Mouse (Mus musculus): Measurements from ENCODE around the gene Ank3. TPM values are rescaled to one million over a fixed set of nuclear protein-coding genes. Genes with fewer than 3 reads are reported as not detected.

The Ank3 gene
- polyA plus RNA-seq, 1 experiment from 2014 or later = 24.7 TPM

- peak overlapping the region; percentile 20 for H3K4me2 ChIP-seq (ENCODE audit: low read length)
- DNase-seq (ENCODE audit: low spot score) (no peak), ATAC-seq (replicated peaks; ENCODE audit: low FRiP score, low TSS enrichment, low read depth) (peak; percentile 38; the same call in 1 of the 2 replicates)
- H3K4me3 ChIP-seq (ENCODE audit: low read depth, low read length) = no peak overlapping the region
- H3K27ac ChIP-seq (ENCODE audit: low read depth) = no peak overlapping the region
- peaks cover 11% of the 10 kb centered on the region for H3K4me1 ChIP-seq (replicated peaks; ENCODE audit: control insufficient read depth, insufficient read depth, low read length)
- no peaks in the 10 kb centered on the region for H3K27me3 ChIP-seq (replicated peaks; ENCODE audit: control insufficient read depth, insufficient read depth, low read length)
- H3K9ac ChIP-seq (ENCODE audit: low read length) = no peak overlapping the region
- no peaks in the 10 kb centered on the region for H3K9me3 ChIP-seq (ENCODE audit: control insufficient read depth, low read length)
- WGBS = 19% methylated on average over 7 of the region's 7 CpGs
- H3K36me3 ChIP-seq (ENCODE audit: control insufficient read depth, insufficient read depth, low read length) = no peaks in the 10 kb centered on the region
These were observed 386.7 kb downstream of the Ank3 start for GRCm38 (mm10) chr10:69785235-69785634.

- H3K27me3 ChIP-seq (replicated peaks; ENCODE audit: control insufficient read depth, insufficient read depth, low read length) = no peaks in the 10 kb centered on the region
- H3K4me2 ChIP-seq (ENCODE audit: low read length) = peak overlapping the region; percentile 20
- no peaks in the 10 kb centered on the region for H3K9me3 ChIP-seq (ENCODE audit: control insufficient read depth, low read length)
- DNase-seq (ENCODE audit: low spot score) (no peak), ATAC-seq (replicated peaks; ENCODE audit: low FRiP score, low TSS enrichment, low read depth) (no peak)
- H3K36me3 ChIP-seq (ENCODE audit: control insufficient read depth, insufficient read depth, low read length) = no peaks in the 10 kb centered on the region
- WGBS = 47% methylated on average over 8 of the region's 8 CpGs
- no peak overlapping the region for H3K4me3 ChIP-seq (ENCODE audit: low read depth, low read length)
- H3K27ac ChIP-seq (ENCODE audit: low read depth) = no peak overlapping the region
- peaks cover 11% of the 10 kb centered on the region for H3K4me1 ChIP-seq (replicated peaks; ENCODE audit: control insufficient read depth, insufficient read depth, low read length)
- H3K9ac ChIP-seq (ENCODE audit: low read length) = no peak overlapping the region
These were observed 387.1 kb downstream of the Ank3 start for GRCm38 (mm10) chr10:69785692-69786091.

GRCm38 (mm10) chr10:69786220-69786993, 387.8 kb downstream of the Ank3 start:
- ATAC-seq (replicated peaks; ENCODE audit: low FRiP score, low TSS enrichment, low read depth) (no peak), DNase-seq (ENCODE audit: low spot score) (no peak)
- H3K4me1 ChIP-seq (replicated peaks; ENCODE audit: control insufficient read depth, insufficient read depth, low read length) = peaks cover 11% of the 10 kb centered on the region
- H3K27me3 ChIP-seq (replicated peaks; ENCODE audit: control insufficient read depth, insufficient read depth, low read length) = no peaks in the 10 kb centered on the region
- H3K36me3 ChIP-seq (ENCODE audit: control insufficient read depth, insufficient read depth, low read length) = no peaks in the 10 kb centered on the region
- H3K4me2 ChIP-seq (ENCODE audit: low read length) = peak overlapping the region; percentile 43
- no peaks in the 10 kb centered on the region for H3K9me3 ChIP-seq (ENCODE audit: control insufficient read depth, low read length)
- H3K4me3 ChIP-seq (ENCODE audit: low read depth, low read length) = no peak overlapping the region
- WGBS = 62% methylated on average over 13 of the region's 13 CpGs
- H3K9ac ChIP-seq (ENCODE audit: low read length) = no peak overlapping the region
- no peak overlapping the region for H3K27ac ChIP-seq (ENCODE audit: low read depth)

- DNase-seq (ENCODE audit: low spot score) = peak; percentile 58
- Histone ChIP-seq H3K9ac (ENCODE audit: low read length) (no peak overlapping the region), H3K27me3 (replicated peaks; ENCODE audit: control insufficient read depth, insufficient read depth, low read length) (no peaks in the 10 kb centered on the region), H3K36me3 (ENCODE audit: control insufficient read depth, insufficient read depth, low read length) (no peaks in the 10 kb centered on the region), H3K4me1 (replicated peaks; ENCODE audit: control insufficient read depth, insufficient read depth, low read length) (peaks cover 11% of the 10 kb centered on the region), H3K27ac (ENCODE audit: low read depth) (no peak overlapping the region; the same call in 1 of the 2 replicates), H3K4me3 (ENCODE audit: low read depth, low read length) (0 out of 2 replicates have a peak overlapping the region, but pooled peaks have one; percentile 6), H3K4me2 (ENCODE audit: low read length) (peak overlapping the region; percentile 43), H3K9me3 (ENCODE audit: control insufficient read depth, low read length) (no peaks in the 10 kb centered on the region)
- ATAC-seq (replicated peaks; ENCODE audit: low FRiP score, low TSS enrichment, low read depth) = no peak
- 20% methylated on average over 10 of the region's 10 CpGs for whole genome bisulfite sequencing
These were observed 388.8 kb downstream of the Ank3 start for GRCm38 (mm10) chr10:69787379-69787778.

GRCm38 (mm10) chr10:69790606-69791005, 392.0 kb downstream of the Ank3 start:
- no peak overlapping the region for H3K4me2 ChIP-seq (ENCODE audit: low read length)
- no peak overlapping the region for H3K4me3 ChIP-seq (ENCODE audit: low read depth, low read length)
- no peak for DNase-seq (ENCODE audit: low spot score)
- no peaks in the 10 kb centered on the region for H3K27me3 ChIP-seq (replicated peaks; ENCODE audit: control insufficient read depth, insufficient read depth, low read length)
- no peaks in the 10 kb centered on the region for H3K9me3 ChIP-seq (ENCODE audit: control insufficient read depth, low read length)
- no peak overlapping the region for H3K27ac ChIP-seq (ENCODE audit: low read depth)
- no peak overlapping the region for H3K9ac ChIP-seq (ENCODE audit: low read length)
- no peaks in the 10 kb centered on the region for H3K36me3 ChIP-seq (ENCODE audit: control insufficient read depth, insufficient read depth, low read length)
- peaks cover 6% of the 10 kb centered on the region; the same call in 1 of the 2 replicates for H3K4me1 ChIP-seq (replicated peaks; ENCODE audit: control insufficient read depth, insufficient read depth, low read length)
- 75% methylated on average over 4 of the region's 4 CpGs for WGBS
- no peak for ATAC-seq (replicated peaks; ENCODE audit: low FRiP score, low TSS enrichment, low read depth)

- Histone ChIP-seq H3K27ac (ENCODE audit: low read depth) (no peak overlapping the region), H3K36me3 (ENCODE audit: control insufficient read depth, insufficient read depth, low read length) (no peaks in the 10 kb centered on the region), H3K27me3 (replicated peaks; ENCODE audit: control insufficient read depth, insufficient read depth, low read length) (no peaks in the 10 kb centered on the region), H3K9me3 (ENCODE audit: control insufficient read depth, low read length) (no peaks in the 10 kb centered on the region), H3K4me2 (ENCODE audit: low read length) (no peak overlapping the region), H3K4me1 (replicated peaks; ENCODE audit: control insufficient read depth, insufficient read depth, low read length) (peaks cover 7% of the 10 kb centered on the region; the same call in 1 of the 2 replicates), H3K4me3 (ENCODE audit: low read depth, low read length) (no peak overlapping the region), H3K9ac (ENCODE audit: low read length) (no peak overlapping the region)
- DNase-seq (ENCODE audit: low spot score) = no peak
- no peak for ATAC-seq (replicated peaks; ENCODE audit: low FRiP score, low TSS enrichment, low read depth)
- 69% methylated on average over 7 of the region's 7 CpGs for WGBS
These were observed 393.4 kb downstream of the Ank3 start for GRCm38 (mm10) chr10:69791951-69792350.

GRCm38 (mm10) chr10:69792400-69792799, 393.8 kb downstream of the Ank3 start:
- H3K36me3 ChIP-seq (ENCODE audit: control insufficient read depth, insufficient read depth, low read length) = no peaks in the 10 kb centered on the region
- H3K4me1 ChIP-seq (replicated peaks; ENCODE audit: control insufficient read depth, insufficient read depth, low read length) = peaks cover 5% of the 10 kb centered on the region; the same call in 1 of the 2 replicates
- H3K4me2 ChIP-seq (ENCODE audit: low read length) = no peak overlapping the region
- DNase-seq (ENCODE audit: low spot score) = no peak
- no peak overlapping the region for H3K4me3 ChIP-seq (ENCODE audit: low read depth, low read length)
- no peak overlapping the region for H3K27ac ChIP-seq (ENCODE audit: low read depth)
- no peak overlapping the region for H3K9ac ChIP-seq (ENCODE audit: low read length)
- no peak for ATAC-seq (replicated peaks; ENCODE audit: low FRiP score, low TSS enrichment, low read depth)
- H3K27me3 ChIP-seq (replicated peaks; ENCODE audit: control insufficient read depth, insufficient read depth, low read length) = no peaks in the 10 kb centered on the region
- no peaks in the 10 kb centered on the region for H3K9me3 ChIP-seq (ENCODE audit: control insufficient read depth, low read length)
- WGBS = 85% methylated on average over 9 of the region's 9 CpGs

GRCm38 (mm10) chr10:69793079-69793478, 394.5 kb downstream of the Ank3 start:
- no peaks in the 10 kb centered on the region for H3K36me3 ChIP-seq (ENCODE audit: control insufficient read depth, insufficient read depth, low read length)
- 33% methylated on average over 9 of the region's 9 CpGs for WGBS
- DNase-seq (ENCODE audit: low spot score) (no peak), ATAC-seq (replicated peaks; ENCODE audit: low FRiP score, low TSS enrichment, low read depth) (no peak)
- H3K4me1 ChIP-seq (replicated peaks; ENCODE audit: control insufficient read depth, insufficient read depth, low read length) = peaks cover 5% of the 10 kb centered on the region; the same call in 1 of the 2 replicates
- H3K27ac ChIP-seq (ENCODE audit: low read depth) = no peak overlapping the region
- H3K9me3 ChIP-seq (ENCODE audit: control insufficient read depth, low read length) = no peaks in the 10 kb centered on the region
- no peak overlapping the region for H3K4me3 ChIP-seq (ENCODE audit: low read depth, low read length)
- H3K4me2 ChIP-seq (ENCODE audit: low read length) = no peak overlapping the region
- no peak overlapping the region for H3K9ac ChIP-seq (ENCODE audit: low read length)
- no peaks in the 10 kb centered on the region for H3K27me3 ChIP-seq (replicated peaks; ENCODE audit: control insufficient read depth, insufficient read depth, low read length)

- Histone ChIP-seq H3K4me1 (replicated peaks; ENCODE audit: control insufficient read depth, insufficient read depth, low read length) (peaks cover 5% of the 10 kb centered on the region; the same call in 1 of the 2 replicates), H3K4me2 (ENCODE audit: low read length) (no peak overlapping the region), H3K27ac (ENCODE audit: low read depth) (no peak overlapping the region), H3K4me3 (ENCODE audit: low read depth, low read length) (no peak overlapping the region), H3K9me3 (ENCODE audit: control insufficient read depth, low read length) (no peaks in the 10 kb centered on the region), H3K36me3 (ENCODE audit: control insufficient read depth, insufficient read depth, low read length) (no peaks in the 10 kb centered on the region), H3K27me3 (replicated peaks; ENCODE audit: control insufficient read depth, insufficient read depth, low read length) (no peaks in the 10 kb centered on the region), H3K9ac (ENCODE audit: low read length) (no peak overlapping the region)
- 77% methylated on average over 3 of the region's 3 CpGs for WGBS
- DNase-seq (ENCODE audit: low spot score) (no peak), ATAC-seq (replicated peaks; ENCODE audit: low FRiP score, low TSS enrichment, low read depth) (no peak)
These were observed 397.1 kb downstream of the Ank3 start for GRCm38 (mm10) chr10:69795656-69796055.

Measured in intestine, embryonic 14.5 days (tissue).